Mouse (Mus musculus) stomach, postnatal 0 days (tissue): ENCODE measurements around the gene Hoxc5. TPM values are rescaled to one million over a fixed set of nuclear protein-coding genes. Genes with fewer than 3 reads are reported as not detected.

ENCODE experiments used
- ATAC-seq: fragments of 200-750 bp; cut with Nextera tagmentation; 2 replicates; pipeline ENCODE4 v1.8.0; 2017; ENCODE audit not compliant: low FRiP score, low TSS enrichment
- DNase-seq: peaks from one replicate; pipeline ENCODE4 v3.0.0-alpha.2; 2016; ENCODE audit warnings: low spot score
- H3K27ac ChIP-seq: fragments of 300-500 bp; sonication (generic); replicated peaks from 2 replicates; pipeline ENCODE4 v1.5.1; 2014; ENCODE audit warnings: mild to moderate bottlenecking, control low read depth
- H3K27me3 ChIP-seq: fragments of 300-500 bp; sonication (generic); 2 replicates; pipeline ENCODE4 v1.6.1; 2014; ENCODE audit warnings: low read length; ENCODE audit not compliant: control insufficient read depth, insufficient read depth
- H3K36me3 ChIP-seq: fragments of 300-500 bp; sonication (generic); 2 replicates; pipeline ENCODE4 v1.6.1; 2014; ENCODE audit warnings: low read length, mixed read lengths; ENCODE audit not compliant: control insufficient read depth, insufficient read depth
- H3K4me1 ChIP-seq: fragments of 300-500 bp; sonication (generic); replicated peaks from 2 replicates; pipeline ENCODE4 v1.6.1; 2014; ENCODE audit warnings: antibody characterized with exemption; ENCODE audit not compliant: control insufficient read depth, insufficient read depth
- H3K4me2 ChIP-seq: fragments of 300-500 bp; sonication (generic); replicated peaks from 2 replicates; pipeline ENCODE4 v1.6.1; 2014; ENCODE audit warnings: low read depth, mild to moderate bottlenecking, control low read depth, moderate library complexity
- H3K4me3 ChIP-seq: fragments of 300-500 bp; sonication (generic); 2 replicates; pipeline ENCODE4 v1.5.1; 2014; ENCODE audit warnings: low read depth, low read length, control low read depth
- H3K9ac ChIP-seq: fragments of 300-500 bp; sonication (generic); 2 replicates; pipeline ENCODE4 v1.6.1; 2014; ENCODE audit warnings: mild to moderate bottlenecking, low read length, control low read depth, mixed read lengths
- H3K9me3 ChIP-seq: fragments of 300-500 bp; sonication (generic); 2 replicates; pipeline ENCODE4 v1.6.1; 2016; ENCODE audit warnings: low read length; ENCODE audit not compliant: control insufficient read depth
- CTCF ChIP-seq: IDR thresholded peaks from 2 replicates; pipeline ENCODE4 v1.5.1; 2016; ENCODE audit warnings: antibody characterized with exemption, low read depth, mild to moderate bottlenecking, moderate library complexity
- EP300 ChIP-seq: optimal IDR thresholded peaks from 2 replicates; pipeline ENCODE3; 2016; ENCODE audit warnings: antibody characterized with exemption
- WGBS: fragments of 180-500 bp; shearing (Covaris S2); extraction: QIAGEN DNeasy Blood & Tissue Kit; methylation state at CpG from one replicate; pipeline ENCODE4 v1.1.7; 2014; 5-methylcytosine and 5-hydroxymethylcytosine counted together
- polyA plus RNA-seq: library from polyadenylated mRNA; unstranded; fragments of >200 nt; fragmentation: Nextera tagmentation; extraction: Ambion mirVana; gene quantifications from 2 replicates; pipeline ENCODE4 v1.2.1, GENCODE M21; 2015

Hoxc5 gene
- polyA plus RNA-seq, 1 experiment from 2014 or later = 18.0 TPM

DNA sequence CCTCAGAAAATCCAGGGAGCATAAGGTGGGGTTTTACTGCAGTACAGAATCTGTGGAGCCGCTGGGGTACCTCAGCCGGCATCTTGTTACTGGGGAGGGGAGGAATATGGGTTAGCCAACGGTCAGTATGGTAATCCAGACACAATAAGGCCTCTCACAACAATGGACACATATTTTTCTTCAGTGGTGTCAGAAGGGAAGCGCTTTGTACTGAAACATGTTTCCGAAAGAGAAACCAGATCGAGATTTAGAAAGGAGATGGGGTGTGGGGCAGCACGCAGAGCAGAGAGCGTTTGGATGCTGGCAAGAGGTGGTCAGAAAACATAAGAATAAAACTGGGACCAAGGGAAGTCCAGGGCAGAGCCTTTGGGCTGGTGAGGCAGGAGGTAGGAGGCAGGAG lies 62.9 kb downstream of the Hoxc5 start:
- H3K4me3 ChIP-seq = no peak overlapping the region
- 45% methylated on average over 8 of the region's 8 CpGs for WGBS
- H3K27me3 ChIP-seq = no peaks in the 10 kb centered on the region
- ATAC-seq (no peak), DNase-seq (no peak)
- no peaks in the 10 kb centered on the region for H3K4me1 ChIP-seq
- H3K27ac ChIP-seq = no peak overlapping the region
- H3K4me2 ChIP-seq = 0 out of 2 replicates have a peak overlapping the region, but pooled peaks have one; percentile 5
- no peaks in the 10 kb centered on the region for H3K36me3 ChIP-seq
- no peaks in the 10 kb centered on the region for H3K9me3 ChIP-seq
- TF ChIP-seq EP300 (no peak), CTCF (no peak)
- no peak overlapping the region for H3K9ac ChIP-seq

- Histone ChIP-seq H3K4me3 (no peak overlapping the region), H3K36me3 (no peaks in the 10 kb centered on the region), H3K27me3 (no peaks in the 10 kb centered on the region), H3K27ac (peak overlapping the region; percentile 49; the same call in 1 of the 2 replicates), H3K9ac (no peak overlapping the region), H3K9me3 (no peaks in the 10 kb centered on the region), H3K4me1 (no peaks in the 10 kb centered on the region), H3K4me2 (no peak overlapping the region)
- no peak for TF ChIP-seq EP300
- TF ChIP-seq CTCF = no peak
- no peak for ATAC-seq
- WGBS = no CpG with 5 or more reads among the region's 3 CpGs
- no peak for DNase-seq
Measured at GRCm38 (mm10) chr15:103032167-103032566, 64.9 kb downstream of the Hoxc5 start.

DNA sequence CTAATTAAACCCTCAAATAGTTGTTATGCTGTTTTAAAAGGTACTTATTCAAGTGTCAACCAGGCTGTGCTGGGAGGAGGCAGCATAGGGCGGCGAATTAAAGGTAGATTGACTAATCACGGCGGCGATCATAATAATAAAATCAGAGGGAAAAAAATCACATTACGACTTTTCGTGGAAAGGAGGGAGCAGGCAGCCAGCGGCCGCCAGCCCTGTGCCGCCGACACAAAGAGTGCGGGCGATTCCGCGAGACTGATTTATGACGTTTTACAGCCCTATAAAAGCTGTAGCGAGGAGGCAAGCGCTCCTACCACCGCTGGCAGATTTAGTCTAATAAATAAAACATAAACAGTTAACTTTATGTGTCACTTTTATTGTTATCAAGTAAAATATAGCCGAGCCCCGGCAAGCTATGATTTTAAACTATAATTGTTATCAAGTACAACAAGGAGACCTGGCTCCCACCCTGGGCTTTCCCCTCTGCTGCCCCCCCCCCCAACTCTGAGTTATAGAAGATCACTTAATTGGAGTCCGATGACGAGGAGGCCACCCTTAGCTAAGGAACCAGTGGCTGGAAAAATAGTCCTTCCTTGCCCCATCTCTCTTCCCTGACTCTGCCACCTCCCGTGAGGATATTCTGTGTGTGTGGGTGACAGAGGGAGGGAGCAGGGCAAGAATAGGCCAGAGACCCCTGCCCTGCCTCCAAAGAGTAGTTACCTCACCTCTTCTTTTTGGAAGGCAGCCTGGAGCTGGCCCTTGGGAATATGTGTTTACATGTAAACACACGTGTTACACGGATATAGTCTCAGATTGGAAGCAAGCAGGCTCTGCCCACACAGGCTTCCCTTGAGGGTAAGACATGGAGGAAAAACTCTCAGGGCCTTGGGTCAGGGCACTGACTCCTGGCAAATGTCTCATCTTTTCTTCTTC lies 65.7 kb downstream of the Hoxc5 start:
- Histone ChIP-seq H3K27ac (peak overlapping the region; percentile 49), H3K4me2 (peak overlapping the region; percentile 37), H3K4me1 (no peaks in the 10 kb centered on the region), H3K9ac (no peak overlapping the region), H3K4me3 (no peak overlapping the region), H3K36me3 (no peaks in the 10 kb centered on the region), H3K9me3 (no peaks in the 10 kb centered on the region), H3K27me3 (no peaks in the 10 kb centered on the region)
- ATAC-seq = no peak
- TF ChIP-seq EP300 (no peak), CTCF (no peak)
- WGBS = 8% methylated on average over 26 of the region's 26 CpGs
- no peak for DNase-seq

DNA sequence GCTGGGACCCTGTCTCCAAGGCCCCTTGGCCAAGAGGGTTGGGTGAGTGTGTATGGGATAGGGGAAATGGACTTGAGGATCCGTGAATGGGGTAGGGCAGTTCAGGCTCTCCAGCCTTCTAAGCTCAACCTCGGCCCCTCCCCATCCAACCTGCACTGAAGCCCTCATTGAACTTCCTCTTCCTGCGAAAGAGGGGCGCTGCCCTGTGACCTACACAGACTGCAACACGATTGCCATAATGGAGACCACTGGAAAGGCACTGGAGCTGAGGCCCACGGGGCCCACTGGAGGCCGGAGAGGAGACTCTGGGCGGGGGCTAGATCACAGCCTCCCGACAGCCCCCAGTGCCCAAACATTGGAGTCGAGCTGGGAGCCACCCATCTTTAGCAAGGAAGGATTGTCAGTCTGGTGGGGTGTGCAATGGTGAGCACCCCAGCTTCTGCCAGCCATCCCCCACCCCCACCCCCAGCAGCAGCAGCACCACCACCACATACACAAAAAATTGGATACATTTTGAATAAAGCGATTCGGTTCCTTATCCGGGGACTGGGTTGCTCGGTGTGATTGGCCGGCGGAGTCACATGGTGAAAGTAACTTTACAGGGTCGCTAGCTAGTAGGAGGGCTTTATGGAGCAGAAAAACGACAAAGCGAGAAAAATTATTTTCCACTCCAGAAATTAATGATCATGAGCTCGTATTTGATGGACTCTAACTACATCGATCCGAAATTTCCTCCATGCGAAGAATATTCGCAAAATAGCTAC lies 67.0 kb downstream of the Hoxc5 start:
- H3K9ac ChIP-seq = peak overlapping the region; percentile 81
- peak overlapping the region; percentile 68 for H3K4me2 ChIP-seq
- peak overlapping the region; percentile 67 for H3K4me3 ChIP-seq
- TF ChIP-seq CTCF (no peak), EP300 (no peak)
- no peak for DNase-seq
- no peaks in the 10 kb centered on the region for H3K27me3 ChIP-seq
- no peaks in the 10 kb centered on the region for H3K36me3 ChIP-seq
- H3K27ac ChIP-seq = peak overlapping the region; percentile 85
- 3% methylated on average over 24 of the region's 24 CpGs for WGBS
- ATAC-seq = peak; percentile 73
- H3K9me3 ChIP-seq = no peaks in the 10 kb centered on the region
- no peaks in the 10 kb centered on the region for H3K4me1 ChIP-seq

- Histone ChIP-seq H3K9ac (peak overlapping the region; percentile 81), H3K4me3 (peak overlapping the region; percentile 67), H3K27ac (peak overlapping the region; percentile 85), H3K4me1 (no peaks in the 10 kb centered on the region), H3K36me3 (no peaks in the 10 kb centered on the region), H3K27me3 (no peaks in the 10 kb centered on the region), H3K4me2 (peak overlapping the region; percentile 68), H3K9me3 (no peaks in the 10 kb centered on the region)
- no peak for DNase-seq
- TF ChIP-seq CTCF = 0 out of 2 replicates have a peak, but pooled peaks have one; percentile 3
- TF ChIP-seq EP300 = no peak
- ATAC-seq = peak; percentile 60
- under 1% methylated on average over 34 of the region's 34 CpGs for WGBS
Measured at GRCm38 (mm10) chr15:103034807-103035547, 67.7 kb downstream of the Hoxc5 start.
